10 mouse cellular contexts compared by ENCODE assay signal in genomic region chr13:51328971-51329346, GRCm38 (mm10).
A peak's percentile ranks its signal among the peaks of the same experiment; 100 is the strongest.
DNase-seq lines count a peak whose midpoint lies in the region; ATAC-seq and TF ChIP-seq lines count a peak whose summit lies in the region.
"Had no signal": no experiment of that assay in that cellular context is flagged by ENCODE, and none has a peak within 500 bp of the region (broad histone marks: within the 10 kb centered on the region; RNA-seq: fewer than 3 reads in every experiment).

No protein-coding gene starts in this region.

- peak overlapping the region; percentile 49; the same call in 1 of the 2 replicates for H3K27ac ChIP-seq in heart, embryonic 15.5 days
- H3K27ac ChIP-seq in heart, adult 2 months = no peak overlapping the region; the same call in 1 of the 2 replicates
- peak overlapping the region; percentile 64 for H3K27ac ChIP-seq in hindbrain, embryonic 10.5 days
- no peak overlapping the region for H3K27ac ChIP-seq in midbrain, embryonic 14.5 days (replicated peaks; ENCODE audit: low read depth, low read length)
- no peak overlapping the region for H3K27ac ChIP-seq in lung, postnatal 0 days (ENCODE audit: low read length)

- DNase-seq in heart, adult 2 months = no peak
- DNase-seq in MN1 (ENCODE audit: low spot score) = peak; percentile 21
- no peak for DNase-seq in hindbrain, embryonic 10.5 days (ENCODE audit: low spot score)
- peak; percentile 13 for DNase-seq in midbrain, embryonic 14.5 days
- DNase-seq in lung, postnatal 0 days (ENCODE audit: low spot score) = no peak
- DNase-seq in spleen, postnatal 10 days (ENCODE audit: low spot score in 2 of 2) = no peak
- DNase-seq: gastrocnemius, postnatal 25 days; kidney, adult 8-10 months; thymus, adult 18-20 months had no signal

- no peaks in the 10 kb centered on the region for H3K27me3 ChIP-seq in heart, embryonic 15.5 days
- no peaks in the 10 kb centered on the region for H3K27me3 ChIP-seq in heart, adult 2 months (ENCODE audit: control insufficient read depth, insufficient read depth, low read length)
- no peaks in the 10 kb centered on the region for H3K27me3 ChIP-seq in hindbrain, embryonic 10.5 days (ENCODE audit: insufficient read depth, poor library complexity, severe bottlenecking)
- H3K27me3 ChIP-seq in midbrain, embryonic 14.5 days (ENCODE audit: control insufficient read depth, insufficient read depth, low read length) = no peaks in the 10 kb centered on the region
- H3K27me3 ChIP-seq in lung, postnatal 0 days (replicated peaks; ENCODE audit: insufficient read depth, low read length) = no peaks in the 10 kb centered on the region

- no peak overlapping the region for H3K4me3 ChIP-seq in heart, embryonic 15.5 days
- H3K4me3 ChIP-seq in heart, adult 2 months = no peak overlapping the region
- no peak overlapping the region for H3K4me3 ChIP-seq in hindbrain, embryonic 10.5 days
- H3K4me3 ChIP-seq in midbrain, embryonic 14.5 days (replicated peaks; ENCODE audit: low read depth, low read length) = no peak overlapping the region
- no peak overlapping the region for H3K4me3 ChIP-seq in lung, postnatal 0 days (ENCODE audit: low read depth, low read length)

- H3K4me1 ChIP-seq in heart, embryonic 15.5 days (replicated peaks) = peaks cover 20% of the 10 kb centered on the region
- peaks cover 7% of the 10 kb centered on the region for H3K4me1 ChIP-seq in heart, adult 2 months (ENCODE audit: control insufficient read depth, insufficient read depth, low read length)
- peaks cover 26% of the 10 kb centered on the region for H3K4me1 ChIP-seq in hindbrain, embryonic 10.5 days (replicated peaks)
- no peaks in the 10 kb centered on the region for H3K4me1 ChIP-seq in midbrain, embryonic 14.5 days (ENCODE audit: control insufficient read depth, insufficient read depth, low read length)
- no peaks in the 10 kb centered on the region for H3K4me1 ChIP-seq in lung, postnatal 0 days (ENCODE audit: insufficient read depth, low read depth, low read length)

- 51% methylated on average over 8 of the region's 8 CpGs for WGBS in heart, embryonic 15.5 days
- WGBS in heart, adult 2 months = 62% methylated on average over 8 of the region's 8 CpGs
- 61% methylated on average over 8 of the region's 8 CpGs for WGBS in hindbrain, embryonic 10.5 days
- 52% methylated on average over 8 of the region's 8 CpGs for WGBS in midbrain, embryonic 14.5 days
- WGBS in lung, postnatal 0 days = 65% methylated on average over 8 of the region's 8 CpGs

- H3K36me3 ChIP-seq in heart, embryonic 15.5 days = no peaks in the 10 kb centered on the region
- no peaks in the 10 kb centered on the region for H3K36me3 ChIP-seq in heart, adult 2 months (ENCODE audit: control insufficient read depth, insufficient read depth, low read length)
- H3K36me3 ChIP-seq in hindbrain, embryonic 10.5 days = no peaks in the 10 kb centered on the region
- H3K36me3 ChIP-seq in midbrain, embryonic 14.5 days (ENCODE audit: control insufficient read depth, insufficient read depth, low read length) = no peaks in the 10 kb centered on the region
- no peaks in the 10 kb centered on the region for H3K36me3 ChIP-seq in lung, postnatal 0 days (ENCODE audit: insufficient read depth, low read length)

- H3K4me2 ChIP-seq in heart, embryonic 15.5 days = no peak overlapping the region
- H3K4me2 ChIP-seq in midbrain, embryonic 14.5 days (ENCODE audit: low read length) = no peak overlapping the region
- no peak overlapping the region for H3K4me2 ChIP-seq in lung, postnatal 0 days (replicated peaks; ENCODE audit: low read depth, low read length)

- H3K9ac ChIP-seq in heart, embryonic 15.5 days = no peak overlapping the region
- H3K9ac ChIP-seq in heart, adult 2 months (ENCODE audit: low read depth, low read length) = no peak overlapping the region
- no peak overlapping the region for H3K9ac ChIP-seq in midbrain, embryonic 14.5 days (replicated peaks; ENCODE audit: low read length)
- H3K9ac ChIP-seq in lung, postnatal 0 days (replicated peaks; ENCODE audit: low read depth) = no peak overlapping the region

- TF ChIP-seq EP300 in heart, adult 2 months (IDR thresholded peaks at IDR 0.05; ENCODE audit: insufficient read depth, low read depth, low read length) = no peak
- TF ChIP-seq EP300 in lung, postnatal 0 days (IDR thresholded peaks at IDR 0.05) = no peak

- TF ChIP-seq CTCF in heart, adult 2 months (IDR thresholded peaks at IDR 0.05) = no peak
- TF ChIP-seq CTCF in lung, postnatal 0 days (IDR thresholded peaks at IDR 0.05) = no peak

- no peak for TF ChIP-seq POLR2A in heart, adult 2 months (IDR thresholded peaks at IDR 0.05; ENCODE audit: insufficient read depth, low read depth, low read length)

- no peaks in the 10 kb centered on the region for H3K9me3 ChIP-seq in heart, embryonic 15.5 days (replicated peaks)
- no peaks in the 10 kb centered on the region for H3K9me3 ChIP-seq in hindbrain, embryonic 10.5 days
- no peaks in the 10 kb centered on the region for H3K9me3 ChIP-seq in midbrain, embryonic 14.5 days (ENCODE audit: control insufficient read depth, low read length)
- no peaks in the 10 kb centered on the region for H3K9me3 ChIP-seq in lung, postnatal 0 days (ENCODE audit: low read length)

- intact Hi-C loops in heart, adult 2 months (cut with DNase I) = no loop called here

- no peak for ATAC-seq in heart, embryonic 15.5 days (replicated peaks; ENCODE audit: insufficient number of reproducible peaks, insufficient read depth, low FRiP score, low read depth)
- no peak for ATAC-seq in midbrain, embryonic 14.5 days (ENCODE audit: low FRiP score, low TSS enrichment)
- no peak for ATAC-seq in lung, postnatal 0 days

- no peaks in the 10 kb centered on the region for H3K79me2 ChIP-seq in heart, adult 2 months (replicated peaks; ENCODE audit: control insufficient read depth, insufficient read depth, low read length)

Comparison
In these comparisons a context has a peak if more than half of its experiments do, and no peak if none do; other contexts are left out.
1. H3K27ac ChIP-seq: peak in heart, embryonic 15.5 days (single experiment) and hindbrain, embryonic 10.5 days (single experiment); none in heart, adult 2 months (single experiment), midbrain, embryonic 14.5 days (single experiment) and lung, postnatal 0 days (single experiment).
2. DNase-seq: peak in MN1 (single experiment) and midbrain, embryonic 14.5 days (single experiment); none in heart, adult 2 months (0 of 2), hindbrain, embryonic 10.5 days (single experiment), lung, postnatal 0 days (single experiment) and spleen, postnatal 10 days (0 of 2).